Mouse (Mus musculus) erythroblast, embryonic 14.5 days (primary cell): ENCODE data around the gene Lgmn.

Experiments used
- GATA1 ChIP-seq: IDR thresholded peaks from 2 replicates; pipeline ENCODE4 v1.6.1; 2012; ENCODE audit warnings: low read length, inconsistent platforms, mixed read lengths
- TAL1 ChIP-seq: IDR thresholded peaks from 3 replicates; pipeline ENCODE4 v1.6.1; 2012; ENCODE audit warnings: low read length, inconsistent platforms, mixed read lengths

GRCm38 (mm10) chr12:102391982-102392381 is 47.6 kb downstream of the Lgmn start:
- TF ChIP-seq TAL1 (no peak), GATA1 (no peak)
